Mouse (Mus musculus) intestine, embryonic 15.5 days (tissue): ENCODE data around the gene Tbc1d2. TPM values are rescaled to one million over a fixed set of nuclear protein-coding genes. Genes with fewer than 3 reads are reported as not detected.
A peak's percentile ranks its signal among the peaks of the same experiment; 100 is the strongest.

Source experiments
- ATAC-seq: fragments of 200-750 bp; cut with Nextera tagmentation; 2 replicates; pipeline ENCODE4 v1.8.0; 2017; ENCODE audit warnings: moderate TSS enrichment, moderate library complexity
- H3K27ac ChIP-seq: fragments of 300-500 bp; sonication (generic); 2 replicates; pipeline ENCODE4 v1.5.1; 2015; ENCODE audit warnings: mild to moderate bottlenecking, inconsistent platforms
- H3K27me3 ChIP-seq: fragments of 300-500 bp; sonication (generic); replicated peaks from 2 replicates; pipeline ENCODE4 v1.6.1; 2015; ENCODE audit warnings: inconsistent platforms
- H3K36me3 ChIP-seq: fragments of 300-500 bp; sonication (generic); 2 replicates; pipeline ENCODE4 v1.6.1; 2015; ENCODE audit warnings: inconsistent platforms
- H3K4me1 ChIP-seq: fragments of 300-500 bp; sonication (generic); replicated peaks from 2 replicates; pipeline ENCODE4 v1.6.1; 2015; ENCODE audit warnings: inconsistent platforms
- H3K4me2 ChIP-seq: fragments of 300-500 bp; sonication (generic); replicated peaks from 2 replicates; pipeline ENCODE4 v1.6.1; 2015; ENCODE audit warnings: mild to moderate bottlenecking, inconsistent platforms
- H3K4me3 ChIP-seq: fragments of 300-500 bp; sonication (generic); replicated peaks from 2 replicates; pipeline ENCODE4 v1.5.1; 2015; ENCODE audit warnings: inconsistent platforms
- H3K9ac ChIP-seq: fragments of 300-500 bp; sonication (generic); 2 replicates; pipeline ENCODE4 v1.6.1; 2015; ENCODE audit warnings: inconsistent platforms
- H3K9me3 ChIP-seq: fragments of 300-500 bp; sonication (generic); 2 replicates; pipeline ENCODE4 v1.6.1; 2016; ENCODE audit warnings: inconsistent platforms
- WGBS: fragments of 180-500 bp; shearing (Covaris S2); methylation state at CpG from one replicate; pipeline ENCODE4 v1.1.7; 2015; 5-methylcytosine and 5-hydroxymethylcytosine counted together
- polyA plus RNA-seq: library from polyadenylated mRNA; unstranded; fragments of >200 nt; fragmentation: Nextera tagmentation; extraction: Ambion mirVana; gene quantifications from 2 replicates; pipeline ENCODE4 v1.2.1, GENCODE M21; 2015

The Tbc1d2 gene
- polyA plus RNA-seq, 1 experiment from 2014 or later = 6.0 TPM

DNA sequence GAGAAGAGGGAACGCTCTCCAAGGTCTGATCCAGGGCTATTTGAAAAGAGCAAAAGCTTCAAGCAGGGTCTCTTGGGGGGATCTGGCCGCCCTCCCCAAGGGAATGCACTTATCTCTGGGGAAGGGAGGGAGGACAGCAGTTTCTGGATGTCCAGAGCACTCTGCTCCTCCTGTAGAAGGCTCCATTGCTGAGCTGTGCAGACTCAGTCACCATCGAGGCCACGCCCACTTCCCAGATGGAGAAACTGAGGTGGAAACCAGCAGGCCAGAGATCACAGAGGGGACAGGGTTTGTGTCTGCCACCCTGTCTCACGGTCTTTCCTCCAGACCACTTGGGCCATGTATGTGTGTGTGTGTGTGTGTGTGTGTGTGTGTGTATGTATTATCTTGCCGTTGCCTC, 51.0 kb downstream of the Tbc1d2 start:
- H3K4me2 ChIP-seq = peak overlapping the region; percentile 93
- no peak for ATAC-seq

DNA sequence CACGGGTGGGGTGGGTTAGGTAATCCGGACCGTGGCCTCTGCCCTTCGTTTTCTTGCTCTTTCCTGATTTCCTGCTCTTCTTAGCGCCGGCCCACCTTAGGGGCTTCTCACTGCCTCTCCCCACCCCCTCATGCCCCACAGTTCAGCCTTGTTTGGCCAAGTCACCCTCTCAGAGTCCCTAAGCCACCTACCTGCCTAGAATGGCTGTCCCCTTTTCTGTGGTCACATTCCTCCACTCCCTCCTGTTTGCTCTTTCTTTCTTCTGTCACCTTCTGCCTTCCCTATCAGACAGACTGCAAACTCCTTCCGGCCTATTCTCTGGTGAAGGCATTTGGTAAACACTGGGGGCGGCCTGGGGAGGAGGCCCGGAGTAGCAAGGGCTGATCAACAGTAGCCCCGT, 51.9 kb downstream of the Tbc1d2 start:
- H3K4me2 ChIP-seq = peak overlapping the region; percentile 93
- WGBS = 34% methylated on average over 10 of the region's 10 CpGs
- H3K4me3 ChIP-seq = peak overlapping the region; percentile 19; the same call in 1 of the 2 replicates

More for the DNA sequence above, 51.0 kb downstream of the Tbc1d2 start:
- Histone ChIP-seq H3K27ac (peak overlapping the region; percentile 67), H3K36me3 (no peaks in the 10 kb centered on the region), H3K4me3 (peak overlapping the region; percentile 18), H3K4me1 (peaks cover 10% of the 10 kb centered on the region), H3K9me3 (no peaks in the 10 kb centered on the region), H3K9ac (no peak overlapping the region), H3K27me3 (peaks cover 15% of the 10 kb centered on the region)
- WGBS = 58% methylated on average over 6 of the region's 6 CpGs

DNA sequence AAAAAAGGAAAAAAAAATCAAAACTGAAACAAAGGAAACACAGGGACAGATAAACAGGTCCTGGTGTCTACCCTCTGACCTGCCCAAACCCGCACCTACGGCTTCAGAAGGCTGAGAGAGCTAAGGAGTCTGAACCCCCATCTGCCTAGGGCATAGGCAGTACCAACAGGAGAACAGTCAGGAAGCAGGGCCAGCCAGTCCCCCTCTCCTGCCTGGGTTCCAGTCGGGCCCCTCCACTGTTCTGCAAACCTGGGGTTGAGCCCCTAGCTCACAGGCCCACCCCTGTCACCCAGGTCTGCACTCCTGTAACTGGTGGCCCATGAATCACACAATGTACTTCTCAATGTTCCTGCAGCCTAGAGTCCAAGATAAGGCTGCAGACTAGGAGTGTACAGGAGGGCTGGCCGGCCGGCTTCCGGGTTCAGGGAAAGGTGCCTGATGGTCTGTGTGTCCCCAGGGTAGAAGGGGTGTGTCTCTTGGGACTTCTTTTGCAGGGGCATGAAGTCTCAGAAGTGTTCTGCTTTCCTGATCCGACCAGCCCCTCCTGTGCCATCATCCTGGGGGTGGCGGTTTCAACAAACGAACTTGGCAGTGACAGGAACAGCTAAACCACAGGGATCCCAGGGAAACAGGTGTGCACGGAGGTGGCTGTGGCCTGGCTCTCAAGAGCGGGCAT, 52.6 kb downstream of the Tbc1d2 start:
- H3K36me3 ChIP-seq = no peaks in the 10 kb centered on the region
- peak; percentile 78 for ATAC-seq
- H3K4me2 ChIP-seq = peak overlapping the region; percentile 93
- H3K9ac ChIP-seq = peak overlapping the region; percentile 17
- WGBS = 49% methylated on average over 11 of the region's 11 CpGs
- H3K27me3 ChIP-seq = peaks cover 15% of the 10 kb centered on the region
- peaks cover 10% of the 10 kb centered on the region for H3K4me1 ChIP-seq
- no peaks in the 10 kb centered on the region for H3K9me3 ChIP-seq
- peak overlapping the region; percentile 19; the same call in 1 of the 2 replicates for H3K4me3 ChIP-seq
- peak overlapping the region; percentile 87 for H3K27ac ChIP-seq

More for the DNA sequence above, 51.9 kb downstream of the Tbc1d2 start:
- Histone ChIP-seq H3K27ac (peak overlapping the region; percentile 87), H3K27me3 (peaks cover 15% of the 10 kb centered on the region), H3K36me3 (no peaks in the 10 kb centered on the region), H3K4me1 (peaks cover 10% of the 10 kb centered on the region), H3K9me3 (no peaks in the 10 kb centered on the region), H3K9ac (peak overlapping the region; percentile 17; the same call in 1 of the 2 replicates)
- peak; percentile 8; the same call in 1 of the 2 replicates for ATAC-seq

DNA sequence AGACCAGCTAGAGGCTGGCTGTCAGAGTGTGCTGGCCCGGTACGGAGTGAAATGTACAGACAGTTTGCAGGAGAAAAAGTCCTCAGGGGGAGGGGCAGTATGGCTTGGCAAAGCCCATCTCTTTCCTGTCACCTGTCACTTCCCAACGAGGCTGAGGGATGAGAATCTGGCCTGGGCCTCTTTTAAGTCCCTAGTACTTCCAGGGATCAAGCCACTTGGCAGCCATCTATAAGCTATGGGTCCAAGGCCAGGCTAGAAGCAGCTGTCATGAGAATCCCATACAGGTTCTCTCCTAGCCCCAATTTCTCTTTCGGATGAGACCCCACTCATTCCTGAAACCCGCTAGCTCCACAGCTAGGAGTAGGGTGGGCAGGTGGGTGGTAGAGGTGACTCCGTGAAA, 53.6 kb downstream of the Tbc1d2 start:
- Histone ChIP-seq H3K9me3 (no peaks in the 10 kb centered on the region), H3K27ac (peak overlapping the region; percentile 67), H3K4me3 (no peak overlapping the region), H3K36me3 (no peaks in the 10 kb centered on the region), H3K4me2 (peak overlapping the region; percentile 17; the same call in 1 of the 2 replicates), H3K9ac (0 out of 2 replicates have a peak overlapping the region, but pooled peaks have one; percentile 20), H3K27me3 (peaks cover 13% of the 10 kb centered on the region), H3K4me1 (peaks cover 9% of the 10 kb centered on the region)
- WGBS = 64% methylated on average over 6 of the region's 6 CpGs
- no peak for ATAC-seq

DNA sequence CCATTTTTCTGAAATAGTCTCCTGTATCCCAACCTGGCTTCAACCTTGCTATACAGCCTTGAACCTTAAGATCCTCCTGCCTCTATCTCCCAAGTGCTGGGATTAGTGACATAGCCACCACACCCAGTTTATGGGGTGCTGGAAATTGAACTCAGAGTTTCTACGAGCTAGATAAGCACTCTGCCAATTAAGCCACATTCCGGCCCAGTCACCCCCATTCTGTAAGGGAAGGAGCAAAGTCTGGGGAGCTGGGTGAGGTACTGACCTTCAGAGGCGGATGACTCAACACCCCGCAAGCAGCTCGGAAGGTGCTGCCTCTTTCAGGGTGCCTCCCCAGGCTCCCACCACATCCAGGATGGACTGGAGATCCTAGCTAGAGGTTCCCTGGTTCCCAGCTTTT, 55.9 kb downstream of the Tbc1d2 start:
- WGBS = 60% methylated on average over 5 of the region's 5 CpGs
- H3K4me3 ChIP-seq = no peak overlapping the region
- ATAC-seq = peak; percentile 76

DNA sequence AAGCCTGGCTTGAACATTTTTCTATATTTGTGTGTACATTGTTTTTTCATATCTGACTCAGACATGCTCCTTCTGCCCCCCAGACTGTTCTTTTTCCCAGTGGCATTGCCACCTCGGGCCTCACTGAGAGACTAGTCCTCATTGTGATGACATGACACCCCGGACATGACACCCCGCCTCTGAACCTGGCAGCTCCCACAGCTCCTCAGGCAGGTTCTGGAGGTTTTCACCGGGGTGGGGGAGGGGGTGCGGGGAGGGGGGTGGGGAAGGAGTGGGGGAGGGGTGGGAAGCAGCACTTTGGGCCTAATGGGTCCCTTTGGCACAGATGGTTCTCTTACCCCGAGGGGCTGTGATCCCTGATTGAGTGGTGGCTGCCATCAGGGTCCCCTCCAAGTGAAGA, 56.5 kb downstream of the Tbc1d2 start:
- no peaks in the 10 kb centered on the region for H3K27me3 ChIP-seq
- H3K9me3 ChIP-seq = no peaks in the 10 kb centered on the region
- peaks cover 4% of the 10 kb centered on the region; the same call in 1 of the 2 replicates for H3K4me1 ChIP-seq
- no peak overlapping the region for H3K4me3 ChIP-seq
- no peaks in the 10 kb centered on the region for H3K36me3 ChIP-seq
- H3K4me2 ChIP-seq = no peak overlapping the region
- peak overlapping the region; percentile 60 for H3K27ac ChIP-seq
- 46% methylated on average over 6 of the region's 6 CpGs for WGBS
- ATAC-seq = no peak
- H3K9ac ChIP-seq = no peak overlapping the region

More for the DNA sequence above, 55.9 kb downstream of the Tbc1d2 start:
- no peaks in the 10 kb centered on the region for H3K27me3 ChIP-seq
- H3K36me3 ChIP-seq = no peaks in the 10 kb centered on the region
- H3K4me1 ChIP-seq = peaks cover 4% of the 10 kb centered on the region; the same call in 1 of the 2 replicates
- H3K4me2 ChIP-seq = no peak overlapping the region
- no peaks in the 10 kb centered on the region for H3K9me3 ChIP-seq
- H3K27ac ChIP-seq = peak overlapping the region; percentile 60
- no peak overlapping the region for H3K9ac ChIP-seq

DNA sequence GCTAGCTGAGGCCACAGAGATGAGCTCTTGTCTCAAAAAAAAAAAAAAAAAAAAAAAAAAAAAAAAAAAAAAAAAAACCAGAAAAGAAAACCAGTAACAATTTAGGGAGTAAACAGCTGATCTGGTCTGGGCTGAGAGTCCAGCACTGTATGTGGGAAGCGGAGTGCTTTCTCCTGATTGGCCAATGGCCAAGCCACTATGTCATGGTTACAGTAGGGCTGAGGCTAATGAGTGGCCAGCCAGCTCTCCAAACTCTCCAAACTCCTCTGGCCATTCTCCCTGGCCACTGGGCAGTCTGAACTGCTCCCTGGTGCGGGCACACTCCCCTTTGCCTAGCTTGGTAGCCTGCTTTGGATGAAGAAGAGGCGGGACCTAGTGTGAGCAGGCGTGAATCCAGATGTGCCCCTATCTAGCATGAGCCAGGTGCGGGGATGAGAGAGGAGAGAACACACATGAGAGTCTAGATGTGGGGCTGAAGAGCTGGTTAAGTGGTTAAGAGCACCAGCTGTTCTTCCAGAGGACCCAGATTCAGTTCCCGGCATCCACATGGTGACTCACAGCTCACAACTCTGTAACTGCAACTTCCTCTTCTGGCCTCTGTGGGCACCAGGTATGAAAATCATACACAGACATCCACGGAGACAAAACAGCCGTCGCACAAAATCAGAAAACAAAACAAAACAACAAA, 58.0 kb downstream of the Tbc1d2 start:
- H3K36me3 ChIP-seq = no peaks in the 10 kb centered on the region
- H3K4me1 ChIP-seq = peaks cover 4% of the 10 kb centered on the region; the same call in 1 of the 2 replicates
- no peak overlapping the region for H3K4me3 ChIP-seq
- WGBS = 87% methylated on average over 9 of the region's 9 CpGs
- no peak for ATAC-seq
- no peaks in the 10 kb centered on the region for H3K27me3 ChIP-seq
- no peaks in the 10 kb centered on the region for H3K9me3 ChIP-seq
- no peak overlapping the region for H3K27ac ChIP-seq
- no peak overlapping the region for H3K4me2 ChIP-seq
- no peak overlapping the region for H3K9ac ChIP-seq

DNA sequence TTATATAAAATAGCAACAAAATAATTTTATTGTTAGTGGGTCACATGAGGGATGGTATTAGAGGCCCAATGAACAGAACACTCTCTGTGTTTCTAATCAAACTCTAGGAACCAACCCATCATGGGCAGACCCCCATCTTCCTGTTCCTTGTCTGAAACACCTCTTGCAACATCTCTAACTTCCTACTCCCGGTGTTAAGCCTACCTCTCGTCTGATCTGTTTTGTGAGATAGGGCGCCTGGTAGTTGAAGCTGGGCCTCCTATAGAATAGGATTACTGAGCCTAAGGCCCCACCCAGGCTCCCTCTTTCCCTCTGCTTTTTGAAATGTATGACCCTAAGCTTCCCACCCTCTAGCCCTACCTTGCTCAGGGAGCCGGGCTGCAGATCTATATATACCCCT, 59.2 kb downstream of the Tbc1d2 start:
- no peak overlapping the region for H3K4me2 ChIP-seq
- no peak overlapping the region for H3K9ac ChIP-seq
- H3K4me3 ChIP-seq = no peak overlapping the region
- 57% methylated on average over 4 of the region's 4 CpGs for WGBS
- no peaks in the 10 kb centered on the region for H3K27me3 ChIP-seq
- ATAC-seq = no peak
- H3K27ac ChIP-seq = 0 out of 2 replicates have a peak overlapping the region, but pooled peaks have one; percentile 3
- H3K9me3 ChIP-seq = no peaks in the 10 kb centered on the region
- peaks cover under 1% of the 10 kb centered on the region; the same call in 1 of the 2 replicates for H3K4me1 ChIP-seq
- no peaks in the 10 kb centered on the region for H3K36me3 ChIP-seq

DNA sequence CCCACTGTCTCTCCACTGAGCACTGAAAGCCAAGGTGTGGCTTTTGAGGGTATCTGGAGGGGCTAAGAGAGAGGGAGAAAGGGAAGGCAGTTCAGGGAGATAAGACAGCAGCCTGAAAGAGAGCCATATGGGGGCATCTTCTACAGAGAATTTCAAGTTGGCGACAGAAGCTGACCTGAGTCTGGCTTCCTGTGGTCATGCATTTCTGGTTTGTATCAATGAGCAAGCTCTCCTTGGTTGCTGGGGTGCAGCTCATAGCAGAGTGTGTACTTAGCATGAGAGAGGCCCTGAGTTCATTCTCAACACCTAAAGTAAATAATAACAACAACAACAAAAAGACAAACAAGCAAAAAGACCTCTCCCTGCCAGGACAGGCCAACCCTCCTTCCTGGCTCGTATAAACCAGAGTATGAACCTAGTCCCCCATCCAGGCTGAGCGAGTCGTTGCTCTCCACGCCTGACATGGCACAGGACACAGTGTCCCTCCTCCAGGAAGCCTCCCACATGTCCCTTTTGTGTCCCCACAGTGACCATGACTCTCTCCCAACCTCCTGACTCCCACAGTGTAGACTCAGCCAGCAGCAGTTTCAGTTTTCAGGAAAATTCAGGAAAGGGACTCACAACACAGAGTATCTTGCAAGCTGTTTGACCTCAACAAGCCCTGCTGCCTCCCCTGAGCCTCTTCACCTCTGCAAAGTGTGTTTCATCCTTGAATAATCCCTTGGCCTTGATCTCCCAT, 59.9 kb downstream of the Tbc1d2 start:
- Histone ChIP-seq H3K4me1 (peaks cover under 1% of the 10 kb centered on the region; the same call in 1 of the 2 replicates), H3K9me3 (no peaks in the 10 kb centered on the region), H3K4me3 (no peak overlapping the region), H3K9ac (no peak overlapping the region), H3K27ac (no peak overlapping the region), H3K27me3 (no peaks in the 10 kb centered on the region), H3K36me3 (no peaks in the 10 kb centered on the region), H3K4me2 (no peak overlapping the region)
- no peak for ATAC-seq
- 73% methylated on average over 5 of the region's 5 CpGs for whole genome bisulfite sequencing

DNA sequence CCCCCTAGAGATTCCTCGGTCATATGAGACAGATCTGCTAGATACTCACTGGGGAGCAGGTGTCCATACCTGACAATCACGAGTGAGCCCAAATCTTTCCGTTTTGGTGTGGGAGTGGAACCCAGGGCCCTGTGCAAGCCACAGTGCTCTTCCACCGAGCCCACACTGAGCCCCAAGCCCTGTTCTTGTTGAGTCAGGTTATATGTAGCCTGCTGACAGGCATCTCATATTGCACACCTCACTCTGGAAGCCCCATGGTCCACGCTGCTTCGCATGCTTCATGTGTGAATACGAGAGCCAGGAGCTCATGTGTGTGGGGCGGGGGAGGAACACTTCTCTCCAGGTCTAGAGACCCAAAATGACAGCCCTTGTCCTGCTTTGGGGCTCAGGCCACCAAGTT, 60.9 kb downstream of the Tbc1d2 start:
- ATAC-seq = no peak
- Histone ChIP-seq H3K4me1 (peaks cover 2% of the 10 kb centered on the region; the same call in 1 of the 2 replicates), H3K9ac (no peak overlapping the region), H3K27ac (no peak overlapping the region), H3K9me3 (no peaks in the 10 kb centered on the region), H3K4me2 (no peak overlapping the region), H3K36me3 (no peaks in the 10 kb centered on the region), H3K4me3 (no peak overlapping the region), H3K27me3 (no peaks in the 10 kb centered on the region)
- 84% methylated on average over 8 of the region's 8 CpGs for WGBS

DNA sequence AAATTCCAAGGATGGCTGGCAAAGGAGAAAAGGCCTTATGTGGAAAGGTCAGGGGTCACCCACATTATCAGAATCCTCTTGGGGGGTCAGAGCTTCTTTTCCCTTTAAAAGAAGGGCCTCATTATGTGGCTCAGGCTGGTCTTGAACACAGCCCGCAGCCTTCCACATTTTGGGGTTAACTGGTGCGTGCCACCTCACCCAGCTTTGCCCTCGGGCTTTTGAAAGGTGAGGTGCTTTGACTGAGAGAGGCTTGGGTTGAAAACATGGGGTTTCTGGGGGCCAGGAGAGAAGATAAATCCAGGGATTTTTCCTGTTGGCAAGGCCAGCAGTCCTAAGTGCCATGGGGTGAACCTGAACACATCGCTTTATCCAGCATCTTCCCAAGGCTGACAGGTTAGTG, 63.5 kb downstream of the Tbc1d2 start:
- Histone ChIP-seq H3K4me1 (peaks cover 2% of the 10 kb centered on the region; the same call in 1 of the 2 replicates), H3K4me2 (no peak overlapping the region), H3K27me3 (no peaks in the 10 kb centered on the region), H3K36me3 (no peaks in the 10 kb centered on the region), H3K4me3 (no peak overlapping the region), H3K9me3 (no peaks in the 10 kb centered on the region), H3K9ac (no peak overlapping the region), H3K27ac (peak overlapping the region; percentile 15; the same call in 1 of the 2 replicates)
- ATAC-seq = no peak
- WGBS = 81% methylated on average over 4 of the region's 4 CpGs

DNA sequence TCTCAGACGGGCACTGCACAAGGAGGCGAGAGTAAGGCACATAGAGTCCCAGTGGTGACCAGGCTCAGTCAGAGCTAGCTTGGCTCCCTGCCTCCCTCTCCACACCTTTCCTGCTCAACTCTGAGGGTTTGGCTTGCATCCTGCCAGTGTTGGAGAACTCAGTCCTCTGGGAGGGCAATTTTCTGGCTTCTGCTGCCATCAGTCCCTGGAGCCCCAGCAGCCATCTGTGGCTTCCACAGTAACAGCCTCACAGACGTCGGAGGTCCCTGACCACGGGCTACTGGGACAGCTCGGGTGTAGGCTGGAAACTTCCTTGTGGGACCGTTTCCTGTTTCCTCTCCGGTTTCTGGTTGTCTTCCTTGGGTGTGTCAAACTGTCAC, 64.2 kb downstream of the Tbc1d2 start:
- Histone ChIP-seq H3K27me3 (no peaks in the 10 kb centered on the region), H3K27ac (peak overlapping the region; percentile 41; the same call in 1 of the 2 replicates)

More for the DNA sequence above, 64.2 kb downstream of the Tbc1d2 start:
- H3K4me3 ChIP-seq = no peak overlapping the region
- no peak overlapping the region for H3K9ac ChIP-seq
- H3K4me2 ChIP-seq = no peak overlapping the region
- H3K9me3 ChIP-seq = no peaks in the 10 kb centered on the region
- ATAC-seq = no peak
- WGBS = 66% methylated on average over 8 of the region's 8 CpGs
- peaks cover 2% of the 10 kb centered on the region; the same call in 1 of the 2 replicates for H3K4me1 ChIP-seq
- H3K36me3 ChIP-seq = no peaks in the 10 kb centered on the region
